Mouse (Mus musculus) spleen, adult 2 months (tissue): ENCODE results near the gene Slc29a4.

ENCODE experiments used
- CTCF ChIP-seq: fragments of 200-500 bp; IDR thresholded peaks from 2 replicates; pipeline ENCODE4 v1.5.1; 2011; ENCODE audit warnings: mild to moderate bottlenecking, inconsistent platforms; ENCODE audit not compliant: insufficient read depth, insufficient read length, insufficient replicate concordance; ENCODE audit errors: extremely low read depth
- POLR2A ChIP-seq: fragments of 200-500 bp; IDR thresholded peaks from 2 replicates; pipeline ENCODE4 v1.6.1; 2011; ENCODE audit warnings: low read depth, low read length, inconsistent platforms

- TF ChIP-seq POLR2A (no peak), CTCF (no peak)
These were observed 14.2 kb upstream of the Slc29a4 start for GRCm38 (mm10) chr5:142678141-142678571.
